Mouse (Mus musculus) embryonic facial prominence, embryonic 14.5 days (tissue): ENCODE results near the gene Zfp57. TPM values are rescaled to one million over a fixed set of nuclear protein-coding genes. Genes with fewer than 3 reads are reported as not detected.

Experiments
- ATAC-seq: fragments of 200-750 bp; cut with Nextera tagmentation; 2 replicates; pipeline ENCODE4 v1.8.0; 2017; ENCODE audit warnings: low read depth, moderate number of reproducible peaks, moderate TSS enrichment
- DNase-seq: peaks from one replicate; pipeline ENCODE4 v3.0.0-alpha.2; 2015; ENCODE audit warnings: low spot score
- H3K27ac ChIP-seq: fragments of 300-500 bp; sonication (generic); replicated peaks from 2 replicates; pipeline ENCODE4 v1.5.1; 2014; ENCODE audit warnings: low read depth, mild to moderate bottlenecking, low read length, moderate library complexity
- H3K27me3 ChIP-seq: fragments of 300-500 bp; sonication (generic); replicated peaks from 2 replicates; pipeline ENCODE4 v1.6.1; 2014; ENCODE audit warnings: low read length; ENCODE audit not compliant: control insufficient read depth, insufficient read depth
- H3K36me3 ChIP-seq: fragments of 300-500 bp; sonication (generic); 2 replicates; pipeline ENCODE4 v1.6.1; 2014; ENCODE audit warnings: low read length, mixed read lengths; ENCODE audit not compliant: control insufficient read depth, insufficient read depth
- H3K4me1 ChIP-seq: fragments of 300-500 bp; sonication (generic); 2 replicates; pipeline ENCODE4 v1.6.1; 2014; ENCODE audit warnings: antibody characterized with exemption, low read length; ENCODE audit not compliant: control insufficient read depth, insufficient read depth
- H3K4me2 ChIP-seq: fragments of 300-500 bp; sonication (generic); 2 replicates; pipeline ENCODE4 v1.6.1; 2014; ENCODE audit warnings: low read depth, mild to moderate bottlenecking, low read length, moderate library complexity, mixed read lengths
- H3K4me3 ChIP-seq: fragments of 300-500 bp; sonication (generic); 2 replicates; pipeline ENCODE4 v1.5.1; 2014; ENCODE audit warnings: low read depth, mild to moderate bottlenecking, low read length
- H3K9ac ChIP-seq: fragments of 300-500 bp; sonication (generic); 2 replicates; pipeline ENCODE4 v1.6.1; 2014; ENCODE audit warnings: low read depth, mild to moderate bottlenecking, low read length, moderate library complexity, mixed read lengths
- H3K9me3 ChIP-seq: fragments of 300-500 bp; sonication (generic); 2 replicates; pipeline ENCODE4 v1.6.1; 2016; ENCODE audit warnings: low read length; ENCODE audit not compliant: control insufficient read depth
- WGBS: fragments of 180-500 bp; shearing (Covaris S2); extraction: QIAGEN DNeasy Blood & Tissue Kit; methylation state at CpG from one replicate; pipeline ENCODE4 v1.1.7; 2014; 5-methylcytosine and 5-hydroxymethylcytosine counted together
- polyA plus RNA-seq: library from polyadenylated mRNA; unstranded; fragments of >200 nt; fragmentation: Nextera tagmentation; extraction: Ambion mirVana; gene quantifications from 2 replicates; pipeline ENCODE4 v1.2.1, GENCODE M21; 2014

Zfp57 gene
- polyA plus RNA-seq, 1 experiment from 2014 or later, result 45.5 TPM

GRCm38 (mm10) chr17:36971172-36971850 is 29.7 kb upstream of the Zfp57 start:
- Histone ChIP-seq H3K4me1 (no peaks in the 10 kb centered on the region), H3K9me3 (no peaks in the 10 kb centered on the region), H3K4me3 (no peak overlapping the region), H3K36me3 (no peaks in the 10 kb centered on the region), H3K27ac (no peak overlapping the region), H3K9ac (no peak overlapping the region), H3K27me3 (no peaks in the 10 kb centered on the region), H3K4me2 (no peak overlapping the region)
- ATAC-seq, result no peak
- 85% methylated on average over 6 of the region's 6 CpGs for WGBS
- no peak for DNase-seq

GRCm38 (mm10) chr17:36972791-36973190 is 28.2 kb upstream of the Zfp57 start:
- WGBS, result 77% methylated on average over 3 of the region's 3 CpGs
- H3K4me1 ChIP-seq, result no peaks in the 10 kb centered on the region
- H3K4me3 ChIP-seq, result no peak overlapping the region
- H3K9me3 ChIP-seq, result no peaks in the 10 kb centered on the region
- H3K27ac ChIP-seq, result no peak overlapping the region
- ATAC-seq (no peak), DNase-seq (no peak)
- H3K9ac ChIP-seq, result no peak overlapping the region
- no peaks in the 10 kb centered on the region for H3K27me3 ChIP-seq
- no peak overlapping the region for H3K4me2 ChIP-seq
- H3K36me3 ChIP-seq, result no peaks in the 10 kb centered on the region

DNA sequence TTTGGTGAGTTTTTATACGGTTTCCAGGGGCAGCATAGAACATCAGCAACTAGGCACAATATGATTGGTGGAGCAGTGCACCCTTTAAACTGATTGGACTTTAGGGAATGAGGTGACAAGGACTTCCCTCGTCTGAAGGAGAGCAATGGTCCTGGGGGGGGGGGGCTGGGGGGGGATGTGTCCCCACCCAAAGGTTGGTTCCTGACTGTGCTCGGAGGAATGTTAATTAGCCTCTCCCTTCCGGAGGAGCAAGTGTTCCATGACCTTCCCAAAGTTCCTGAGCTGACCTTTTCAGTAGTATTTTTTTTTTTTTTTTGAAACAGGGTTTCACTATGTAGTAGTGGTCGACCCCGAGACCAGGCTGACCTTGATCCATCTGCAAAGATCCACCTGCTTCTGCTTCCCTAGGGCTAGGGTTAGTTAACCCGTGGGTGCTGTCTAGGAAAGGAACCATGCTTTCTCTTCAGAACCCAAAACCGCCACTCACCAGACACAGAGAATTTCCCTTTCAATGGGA is 27.6 kb upstream of the Zfp57 start:
- Histone ChIP-seq H3K27me3 (no peaks in the 10 kb centered on the region), H3K9me3 (no peaks in the 10 kb centered on the region), H3K36me3 (no peaks in the 10 kb centered on the region), H3K4me2 (no peak overlapping the region), H3K27ac (no peak overlapping the region), H3K4me3 (no peak overlapping the region), H3K9ac (no peak overlapping the region), H3K4me1 (no peaks in the 10 kb centered on the region)
- 44% methylated on average over 8 of the region's 8 CpGs for WGBS
- DNase-seq, result no peak
- ATAC-seq, result no peak

- no peak within 1 kb of the TSS; the same call in 1 of the 2 replicates for H3K4me3 ChIP-seq
- H3K36me3 ChIP-seq, result no peaks in the 10 kb centered on the region
- 0 out of 2 replicates have a peak, but pooled peaks cover under 1% of the 10 kb centered on the region for H3K27me3 ChIP-seq
- H3K4me1 ChIP-seq, result no peaks in the 10 kb centered on the region
- H3K9ac ChIP-seq, result no peak within 1 kb of the TSS
- no peak for DNase-seq
- no peaks in the 10 kb centered on the region for H3K9me3 ChIP-seq
- H3K27ac ChIP-seq, result no peak within 1 kb of the TSS
- 11% methylated on average over 18 of the region's 18 CpGs for WGBS
- ATAC-seq, result no peak
- peak within 1 kb of the TSS; percentile 38 for H3K4me2 ChIP-seq
Observed at GRCm38 (mm10) chr17:36981221-36981813, 19.6 kb upstream of the Zfp57 start, which contains the start of gene 2410137M14Rik. Gene 2410137M14Rik (minus strand): TSS chr17:36981237.

GRCm38 (mm10) chr17:36981845-36982244 is 19.1 kb upstream of the Zfp57 start:
- Histone ChIP-seq H3K4me3 (no peak overlapping the region), H3K27me3 (0 out of 2 replicates have a peak, but pooled peaks cover 4% of the 10 kb centered on the region), H3K27ac (no peak overlapping the region), H3K9ac (no peak overlapping the region), H3K4me1 (no peaks in the 10 kb centered on the region), H3K36me3 (no peaks in the 10 kb centered on the region), H3K9me3 (no peaks in the 10 kb centered on the region), H3K4me2 (peak overlapping the region; percentile 38; the same call in 1 of the 2 replicates)
- DNase-seq (no peak), ATAC-seq (no peak)
- 2% methylated on average over 4 of the region's 4 CpGs for WGBS

GRCm38 (mm10) chr17:36982253-36983155 is 18.5 kb upstream of the Zfp57 start:
- Histone ChIP-seq H3K4me1 (no peaks in the 10 kb centered on the region), H3K27me3 (peaks cover 9% of the 10 kb centered on the region; the same call in 1 of the 2 replicates), H3K4me2 (no peak overlapping the region), H3K9ac (no peak overlapping the region), H3K27ac (no peak overlapping the region), H3K36me3 (no peaks in the 10 kb centered on the region), H3K9me3 (no peaks in the 10 kb centered on the region), H3K4me3 (no peak overlapping the region)
- DNase-seq (no peak), ATAC-seq (no peak)
- 39% methylated on average over 5 of the region's 5 CpGs for WGBS

GRCm38 (mm10) chr17:36988475-36988874 is 12.5 kb upstream of the Zfp57 start:
- DNase-seq (no peak), ATAC-seq (0 out of 2 replicates have a peak, but pooled peaks have one; percentile 6)
- H3K9me3 ChIP-seq, result no peaks in the 10 kb centered on the region
- WGBS, result 7% methylated on average over 24 of the region's 24 CpGs
- H3K27ac ChIP-seq, result no peak overlapping the region
- H3K27me3 ChIP-seq, result peaks cover 32% of the 10 kb centered on the region
- 0 out of 2 replicates have a peak overlapping the region, but pooled peaks have one; percentile 10 for H3K4me3 ChIP-seq
- peak overlapping the region; percentile 35 for H3K4me2 ChIP-seq
- H3K4me1 ChIP-seq, result no peaks in the 10 kb centered on the region
- no peak overlapping the region for H3K9ac ChIP-seq
- H3K36me3 ChIP-seq, result no peaks in the 10 kb centered on the region

DNA sequence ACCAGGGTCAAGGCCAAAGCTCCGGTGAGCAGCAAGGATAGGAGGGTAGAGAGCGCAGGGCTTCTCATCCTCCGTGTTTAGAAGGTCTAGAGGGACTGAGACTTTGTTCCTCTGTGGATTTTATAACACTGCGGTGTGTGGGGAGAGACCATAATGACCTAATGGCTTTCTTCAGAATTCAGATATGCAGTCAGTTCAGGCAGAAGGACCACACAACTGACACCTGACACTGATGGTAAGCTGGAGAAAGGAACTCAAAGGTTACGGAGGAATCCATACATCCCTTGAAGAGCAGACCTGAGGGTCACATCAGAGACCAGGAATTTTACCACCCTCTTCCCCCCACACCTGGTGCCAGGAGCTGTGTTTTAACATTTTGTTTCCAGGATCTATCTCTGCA is 11.5 kb upstream of the Zfp57 start, which contains the start of gene H2-M5:
TSS of gene H2-M5 (minus strand) at position 101 of the 400 bp plus-strand sequence.
- Histone ChIP-seq H3K27me3 (peaks cover 32% of the 10 kb centered on the region), H3K4me1 (no peaks in the 10 kb centered on the region), H3K4me2 (peak within 1 kb of the TSS; percentile 35), H3K4me3 (0 out of 2 replicates have a peak within 1 kb of the TSS, but pooled peaks have one; percentile 10), H3K27ac (no peak within 1 kb of the TSS), H3K9me3 (no peaks in the 10 kb centered on the region), H3K36me3 (no peaks in the 10 kb centered on the region), H3K9ac (no peak within 1 kb of the TSS)
- DNase-seq, result no peak
- WGBS, result 29% methylated on average over 5 of the region's 5 CpGs
- ATAC-seq, result no peak
